Mouse (Mus musculus) myocyte (in vitro differentiated cells): ENCODE results near the gene Eif3f.

Source experiments
- CEBPB ChIP-seq: IDR thresholded peaks from 2 replicates; pipeline ENCODE4 v1.6.1; 2011; ENCODE audit warnings: mild to moderate bottlenecking, moderate library complexity; ENCODE audit not compliant: poor library complexity, insufficient read depth, severe bottlenecking
- E2F4 ChIP-seq: IDR thresholded peaks from one replicate; pipeline ENCODE4 v1.6.1; 2011; ENCODE audit warnings: mild to moderate bottlenecking, control low read depth, moderate library complexity; ENCODE audit not compliant: insufficient read depth
- MAX ChIP-seq: IDR thresholded peaks from one replicate; pipeline ENCODE4 v1.6.1; 2011; ENCODE audit warnings: low read depth, mild to moderate bottlenecking, control low read depth
- MYOD1 ChIP-seq, 3 experiments: IDR thresholded peaks; one replicate each; pipeline ENCODE4 v1.6.1; 2011; ENCODE audit warnings: control low read depth in 2 of 3, low read depth in 2 of 3, mild to moderate bottlenecking in 2 of 3, moderate library complexity in 1 of 3; ENCODE audit not compliant: insufficient read length in 2 of 3, control insufficient read depth in 1 of 3
- MYOG ChIP-seq, 3 experiments: IDR thresholded peaks; one replicate each; pipeline ENCODE4 v1.6.1; 2011; ENCODE audit warnings: control low read depth in 2 of 3, low read depth in 2 of 3, mild to moderate bottlenecking in 2 of 3; ENCODE audit not compliant: insufficient read length in 2 of 3, control insufficient read depth in 1 of 3, insufficient read depth in 1 of 3
- POLR2A ChIP-seq: IDR thresholded peaks from one replicate; pipeline ENCODE4 v1.6.1; 2011; ENCODE audit warnings: low read depth, mild to moderate bottlenecking, control low read depth, moderate library complexity; ENCODE audit not compliant: insufficient read length
- POLR2AphosphoS2 ChIP-seq: IDR thresholded peaks from one replicate; pipeline ENCODE4 v1.6.1; 2011; ENCODE audit warnings: low read depth, control low read depth; ENCODE audit not compliant: insufficient read length
- SRF ChIP-seq: IDR thresholded peaks from one replicate; pipeline ENCODE4 v1.6.1; 2011; ENCODE audit warnings: low read depth; ENCODE audit not compliant: control insufficient read depth, insufficient read length
- TCF12 ChIP-seq: IDR thresholded peaks from one replicate; pipeline ENCODE4 v1.6.1; 2011; ENCODE audit warnings: mild to moderate bottlenecking, control low read depth; ENCODE audit not compliant: poor library complexity, insufficient read depth, severe bottlenecking
- TCF3 ChIP-seq: IDR thresholded peaks from one replicate; pipeline ENCODE4 v1.6.1; 2011; ENCODE audit warnings: low read depth, control low read depth; ENCODE audit not compliant: insufficient read length
- USF1 ChIP-seq: IDR thresholded peaks from one replicate; pipeline ENCODE4 v1.6.1; 2011; ENCODE audit warnings: low read depth, mild to moderate bottlenecking, control low read depth, moderate library complexity

GRCm38 (mm10) chr7:108903969-108904368 lies 30.2 kb upstream of the Eif3f start:
- TF ChIP-seq POLR2A: no peak
- no peak for TF ChIP-seq SRF
- no peak for TF ChIP-seq POLR2AphosphoS2
- no peak for TF ChIP-seq MAX
- no peak for TF ChIP-seq TCF12
- no peak for TF ChIP-seq MYOG (IDR thresholded peaks at IDR 0.05; ENCODE audit: control insufficient read depth in 1 of 3, insufficient read depth in 1 of 3, insufficient read length in 2 of 3, low read depth in 2 of 3)
- TF ChIP-seq CEBPB: no peak
- TF ChIP-seq E2F4: no peak
- TF ChIP-seq MYOD1 (IDR thresholded peaks at IDR 0.05; ENCODE audit: control insufficient read depth in 1 of 3, insufficient read length in 2 of 3, low read depth in 2 of 3): no peak
- TF ChIP-seq USF1: no peak
- no peak for TF ChIP-seq TCF3
